Mouse (Mus musculus): ENCODE measurements around the gene Tmppe. TPM values are rescaled to one million over a fixed set of nuclear protein-coding genes. Genes with fewer than 3 reads are reported as not detected.
A peak's percentile ranks its signal among the peaks of the same experiment; 100 is the strongest.

Gene Tmppe
- polyA plus RNA-seq, 1 experiment from 2014 or later, result 4.7 TPM

GRCm38 (mm10) chr9:114401685-114402080 is 778 bp downstream of the Tmppe start:
- peak overlapping the region; percentile 79 for H3K4me3 ChIP-seq
- H3K9ac ChIP-seq, result peak overlapping the region; percentile 85
- 2% methylated on average over 16 of the region's 16 CpGs for WGBS (ENCODE audit: insufficient replicate concordance)
- H3K9me3 ChIP-seq (replicated peaks), result no peaks in the 10 kb centered on the region
- H3K27me3 ChIP-seq (replicated peaks), result no peaks in the 10 kb centered on the region
- peak overlapping the region; percentile 84 for H3K27ac ChIP-seq
- ATAC-seq, result peak; percentile 0
- H3K4me2 ChIP-seq, result peak overlapping the region; percentile 91
- H3K36me3 ChIP-seq, result peaks cover 31% of the 10 kb centered on the region
- peaks cover 33% of the 10 kb centered on the region for H3K4me1 ChIP-seq

GRCm38 (mm10) chr9:114407676-114408075 is 6.8 kb downstream of the Tmppe start:
- Histone ChIP-seq H3K4me1 (0 out of 2 replicates have a peak, but pooled peaks cover under 1% of the 10 kb centered on the region), H3K9me3 (replicated peaks) (0 out of 2 replicates have a peak, but pooled peaks cover 10% of the 10 kb centered on the region), H3K27ac (no peak overlapping the region), H3K4me3 (no peak overlapping the region), H3K4me2 (no peak overlapping the region), H3K9ac (no peak overlapping the region), H3K36me3 (peaks cover 86% of the 10 kb centered on the region), H3K27me3 (replicated peaks) (no peaks in the 10 kb centered on the region)
- ATAC-seq, result no peak
- 77% methylated on average over 2 of the region's 2 CpGs for WGBS (ENCODE audit: insufficient replicate concordance)

GRCm38 (mm10) chr9:114410313-114410862 is 9.5 kb downstream of the Tmppe start:
- Histone ChIP-seq H3K4me2 (no peak overlapping the region), H3K9ac (no peak overlapping the region), H3K27ac (no peak overlapping the region), H3K27me3 (replicated peaks) (no peaks in the 10 kb centered on the region), H3K36me3 (peaks cover 73% of the 10 kb centered on the region), H3K4me1 (peaks cover 8% of the 10 kb centered on the region; the same call in 1 of the 2 replicates), H3K4me3 (no peak overlapping the region), H3K9me3 (replicated peaks) (0 out of 2 replicates have a peak, but pooled peaks cover 10% of the 10 kb centered on the region)
- 86% methylated on average over 11 of the region's 11 CpGs for WGBS (ENCODE audit: insufficient replicate concordance)
- ATAC-seq, result no peak

- peaks cover 64% of the 10 kb centered on the region for H3K36me3 ChIP-seq
- WGBS (ENCODE audit: insufficient replicate concordance), result 77% methylated on average over 5 of the region's 5 CpGs
- ATAC-seq, result no peak
- 0 out of 2 replicates have a peak, but pooled peaks cover 10% of the 10 kb centered on the region for H3K9me3 ChIP-seq (replicated peaks)
- H3K27me3 ChIP-seq (replicated peaks), result no peaks in the 10 kb centered on the region
- no peak overlapping the region for H3K4me3 ChIP-seq
- H3K4me2 ChIP-seq, result no peak overlapping the region
- H3K27ac ChIP-seq, result no peak overlapping the region
- peaks cover 8% of the 10 kb centered on the region; the same call in 1 of the 2 replicates for H3K4me1 ChIP-seq
- H3K9ac ChIP-seq, result no peak overlapping the region
These were observed 10.4 kb downstream of the Tmppe start for GRCm38 (mm10) chr9:114411295-114411694.

- Histone ChIP-seq H3K36me3 (peaks cover 55% of the 10 kb centered on the region), H3K4me1 (peaks cover 13% of the 10 kb centered on the region; the same call in 1 of the 2 replicates), H3K27me3 (replicated peaks) (no peaks in the 10 kb centered on the region), H3K9me3 (replicated peaks) (0 out of 2 replicates have a peak, but pooled peaks cover 10% of the 10 kb centered on the region), H3K4me3 (no peak overlapping the region), H3K4me2 (no peak overlapping the region), H3K9ac (no peak overlapping the region), H3K27ac (no peak overlapping the region)
- WGBS (ENCODE audit: insufficient replicate concordance), result 75% methylated on average over 9 of the region's 9 CpGs
- no peak for ATAC-seq
These were observed 11.5 kb downstream of the Tmppe start for GRCm38 (mm10) chr9:114412406-114412805.

GRCm38 (mm10) chr9:114413866-114414265 is 13.0 kb downstream of the Tmppe start:
- H3K9me3 ChIP-seq (replicated peaks), result 0 out of 2 replicates have a peak, but pooled peaks cover 10% of the 10 kb centered on the region
- WGBS (ENCODE audit: insufficient replicate concordance), result 70% methylated on average over 12 of the region's 12 CpGs
- H3K4me3 ChIP-seq, result no peak overlapping the region
- H3K9ac ChIP-seq, result no peak overlapping the region
- H3K4me2 ChIP-seq, result no peak overlapping the region
- H3K27ac ChIP-seq, result no peak overlapping the region
- no peak for ATAC-seq
- H3K36me3 ChIP-seq, result peaks cover 41% of the 10 kb centered on the region
- H3K4me1 ChIP-seq, result peaks cover 16% of the 10 kb centered on the region
- H3K27me3 ChIP-seq (replicated peaks), result no peaks in the 10 kb centered on the region

- Histone ChIP-seq H3K36me3 (peaks cover 22% of the 10 kb centered on the region), H3K27me3 (replicated peaks) (no peaks in the 10 kb centered on the region), H3K4me2 (no peak overlapping the region), H3K27ac (no peak overlapping the region), H3K9me3 (replicated peaks) (0 out of 2 replicates have a peak, but pooled peaks cover 10% of the 10 kb centered on the region), H3K9ac (no peak overlapping the region), H3K4me3 (no peak overlapping the region), H3K4me1 (peaks cover 16% of the 10 kb centered on the region)
- ATAC-seq, result no peak
- WGBS (ENCODE audit: insufficient replicate concordance), result 24% methylated on average over 11 of the region's 11 CpGs
These were observed 14.8 kb downstream of the Tmppe start for GRCm38 (mm10) chr9:114415701-114416100.

GRCm38 (mm10) chr9:114416646-114417517 is 16.0 kb downstream of the Tmppe start:
- Histone ChIP-seq H3K9ac (no peak overlapping the region), H3K4me2 (no peak overlapping the region), H3K27me3 (replicated peaks) (no peaks in the 10 kb centered on the region), H3K36me3 (peaks cover 16% of the 10 kb centered on the region), H3K4me3 (no peak overlapping the region), H3K27ac (no peak overlapping the region), H3K4me1 (peaks cover 16% of the 10 kb centered on the region), H3K9me3 (replicated peaks) (0 out of 2 replicates have a peak, but pooled peaks cover under 1% of the 10 kb centered on the region)
- WGBS (ENCODE audit: insufficient replicate concordance), result 81% methylated on average over 21 of the region's 21 CpGs
- ATAC-seq, result no peak

GRCm38 (mm10) chr9:114418187-114418586 is 17.3 kb downstream of the Tmppe start:
- Histone ChIP-seq H3K9me3 (replicated peaks) (no peaks in the 10 kb centered on the region), H3K27me3 (replicated peaks) (no peaks in the 10 kb centered on the region), H3K4me1 (peaks cover 16% of the 10 kb centered on the region), H3K27ac (no peak overlapping the region), H3K9ac (no peak overlapping the region), H3K36me3 (peaks cover 11% of the 10 kb centered on the region), H3K4me2 (no peak overlapping the region), H3K4me3 (no peak overlapping the region)
- 0 out of 2 replicates have a peak, but pooled peaks have one; percentile 20 for ATAC-seq
- WGBS (ENCODE audit: insufficient replicate concordance), result 60% methylated on average over 7 of the region's 7 CpGs

GRCm38 (mm10) chr9:114420443-114420842 is 19.5 kb downstream of the Tmppe start:
- no peak for ATAC-seq
- Histone ChIP-seq H3K9me3 (replicated peaks) (peaks cover 4% of the 10 kb centered on the region), H3K4me3 (no peak overlapping the region), H3K9ac (no peak overlapping the region), H3K27me3 (replicated peaks) (no peaks in the 10 kb centered on the region), H3K4me1 (peaks cover 9% of the 10 kb centered on the region; the same call in 1 of the 2 replicates), H3K27ac (no peak overlapping the region), H3K4me2 (no peak overlapping the region), H3K36me3 (peaks cover 20% of the 10 kb centered on the region)
- 80% methylated on average over 8 of the region's 8 CpGs for WGBS (ENCODE audit: insufficient replicate concordance)

GRCm38 (mm10) chr9:114421045-114421444 is 20.1 kb downstream of the Tmppe start:
- no peak for ATAC-seq
- Histone ChIP-seq H3K27ac (no peak overlapping the region), H3K27me3 (replicated peaks) (no peaks in the 10 kb centered on the region), H3K36me3 (peaks cover 26% of the 10 kb centered on the region), H3K4me2 (no peak overlapping the region), H3K9ac (no peak overlapping the region), H3K9me3 (replicated peaks) (peaks cover 10% of the 10 kb centered on the region), H3K4me1 (peaks cover 9% of the 10 kb centered on the region; the same call in 1 of the 2 replicates), H3K4me3 (no peak overlapping the region)
- WGBS (ENCODE audit: insufficient replicate concordance), result 65% methylated on average over 3 of the region's 3 CpGs

- Histone ChIP-seq H3K9ac (no peak overlapping the region), H3K4me2 (no peak overlapping the region), H3K27ac (no peak overlapping the region), H3K4me1 (peaks cover 9% of the 10 kb centered on the region; the same call in 1 of the 2 replicates), H3K4me3 (no peak overlapping the region), H3K9me3 (replicated peaks) (peaks cover 10% of the 10 kb centered on the region), H3K27me3 (replicated peaks) (no peaks in the 10 kb centered on the region), H3K36me3 (peaks cover 29% of the 10 kb centered on the region)
- WGBS (ENCODE audit: insufficient replicate concordance), result 78% methylated on average over 7 of the region's 7 CpGs
- ATAC-seq, result no peak
These were observed 20.9 kb downstream of the Tmppe start for GRCm38 (mm10) chr9:114421797-114422196.
